Mouse (Mus musculus): Measurements from ENCODE around the gene Map7d1.

DNA sequence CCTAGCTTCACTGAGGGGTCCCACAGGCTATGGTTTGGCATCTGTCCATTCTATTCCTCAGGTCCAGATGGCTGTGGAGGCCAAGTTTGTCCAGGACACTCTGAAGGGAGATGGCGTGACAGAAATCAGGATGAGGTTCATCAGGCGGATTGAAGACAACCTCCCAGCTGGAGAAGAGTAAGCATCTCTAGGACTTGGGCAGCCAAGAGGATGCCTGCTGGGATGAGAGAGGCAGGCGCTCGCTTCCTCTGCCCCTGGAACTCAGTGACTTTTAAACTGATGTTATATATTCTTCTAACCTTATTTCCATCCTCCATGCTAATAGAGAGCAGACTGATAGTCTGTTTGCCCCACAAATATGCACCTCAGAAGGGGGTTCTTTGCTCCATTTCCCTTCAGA is 18.9 kb upstream of the Map7d1 start:
- no peak for TF ChIP-seq POLR2A (IDR thresholded peaks at IDR 0.05; ENCODE audit: borderline replicate concordance, insufficient read depth, low read length)
- TF ChIP-seq CTCF (IDR thresholded peaks at IDR 0.05; ENCODE audit: borderline replicate concordance, insufficient read depth, low read depth, low read length), result no peak

Measured in cerebellum, adult 2 months (tissue).